Mouse (Mus musculus): ENCODE measurements around the gene Ccdc85b. TPM values are rescaled to one million over a fixed set of nuclear protein-coding genes. Genes with fewer than 3 reads are reported as not detected.

Ccdc85b gene
- total RNA-seq, 1 experiment: 5.4 TPM

DNA sequence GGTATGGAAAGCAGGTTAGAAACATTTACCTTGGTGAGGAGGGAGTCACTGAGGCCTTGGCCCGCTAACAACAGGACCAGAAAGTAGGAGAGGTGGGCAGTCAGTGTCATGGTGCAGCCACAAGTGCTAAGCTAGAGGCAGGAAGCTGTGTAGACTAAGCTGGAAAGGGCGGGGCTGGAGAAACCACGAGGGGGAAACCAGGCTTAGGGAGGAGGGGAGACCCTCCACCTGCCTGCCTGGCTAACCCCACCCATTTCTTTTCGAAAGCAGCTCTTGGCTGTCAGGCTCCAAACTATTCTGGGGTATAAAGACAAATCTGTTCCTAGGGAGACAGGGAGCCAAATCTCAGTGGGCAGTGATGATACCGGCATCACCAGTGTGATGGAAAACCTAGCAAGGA is 10.7 kb upstream of the Ccdc85b start, which contains the start of gene Ctsw:
Gene Ctsw (minus strand): TSS at position 134 of the 400 bp plus-strand sequence.
- peaks cover 7 to 13% of the 10 kb centered on the region in 2 experiments; a peak in 3 of 4 replicates for H3K4me1 ChIP-seq (ENCODE audit: control insufficient read depth in 2 of 2, insufficient read depth in 2 of 2, low read length in 2 of 2, poor library complexity in 1 of 2)
- TF ChIP-seq HCFC1 (IDR thresholded peaks at IDR 0.05; ENCODE audit: borderline replicate concordance, insufficient read depth, low read length): no peak
- H3K4me3 ChIP-seq (ENCODE audit: insufficient read depth in 1 of 2, low read depth in 1 of 2, low read length in 2 of 2, poor library complexity in 1 of 2, severe bottlenecking in 1 of 2): no peak within 1 kb of the TSS
- DNase-seq (ENCODE audit: low read depth, low spot score): no peak
- H3K36me3 ChIP-seq (ENCODE audit: control insufficient read depth, insufficient read depth, low read length, poor library complexity, severe bottlenecking): peaks cover 23% of the 10 kb centered on the region
- H3K9me3 ChIP-seq (ENCODE audit: control insufficient read depth, insufficient read depth, low read depth, low read length): no peaks in the 10 kb centered on the region
- in situ Hi-C loops (cut with MboI; ENCODE audit: low sequenced_read_pairs in 2 of 2, unreplicated experiment in 2 of 2): no loop called here
- no peak within 1 kb of the TSS for H3K27ac ChIP-seq (ENCODE audit: insufficient read depth, low read depth, low read length, poor library complexity, severe bottlenecking)
- H3K9ac ChIP-seq (ENCODE audit: insufficient read depth, low read depth, low read length, poor library complexity, severe bottlenecking): no peak within 1 kb of the TSS

DNA sequence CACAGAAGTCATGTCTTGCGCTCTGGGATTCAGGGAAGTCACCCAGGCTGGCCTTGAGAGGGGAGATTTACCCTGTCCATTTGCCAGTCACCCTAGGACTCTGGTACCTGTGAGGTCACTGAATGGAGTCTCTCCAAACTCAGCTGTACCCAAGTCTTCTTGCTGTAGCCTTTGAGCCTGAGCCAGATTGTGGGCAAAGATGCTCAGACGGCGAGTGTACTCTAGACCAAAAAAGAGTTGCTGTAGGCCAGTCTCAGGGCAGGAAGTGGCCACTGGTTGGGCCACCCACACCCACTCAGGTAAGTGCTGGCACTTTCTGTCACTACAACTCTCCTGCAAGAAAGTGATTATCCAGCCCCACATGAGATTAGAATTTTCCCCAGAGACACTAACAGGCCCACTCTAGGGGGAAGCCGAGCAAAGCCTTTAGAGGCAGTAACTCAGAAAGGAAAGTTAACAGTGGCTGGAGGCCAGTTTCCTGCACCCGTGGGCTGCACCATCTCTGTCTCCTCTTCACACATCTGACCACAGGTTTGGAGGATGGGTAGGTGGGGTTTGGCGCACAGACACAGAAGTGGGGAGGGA is 9.3 kb upstream of the Ccdc85b start:
- Histone ChIP-seq H3K9me3 (ENCODE audit: control insufficient read depth, insufficient read depth, low read depth, low read length) (no peaks in the 10 kb centered on the region), H3K27ac (ENCODE audit: insufficient read depth, low read depth, low read length, poor library complexity, severe bottlenecking) (no peak overlapping the region), H3K4me3 (ENCODE audit: insufficient read depth in 1 of 2, low read depth in 1 of 2, low read length in 2 of 2, poor library complexity in 1 of 2, severe bottlenecking in 1 of 2) (no peak overlapping the region), H3K4me1 (ENCODE audit: control insufficient read depth in 2 of 2, insufficient read depth in 2 of 2, low read length in 2 of 2, poor library complexity in 1 of 2) (peaks cover 7 to 13% of the 10 kb centered on the region in 2 experiments; a peak in 3 of 4 replicates), H3K9ac (ENCODE audit: insufficient read depth, low read depth, low read length, poor library complexity, severe bottlenecking) (no peak overlapping the region), H3K36me3 (ENCODE audit: control insufficient read depth, insufficient read depth, low read length, poor library complexity, severe bottlenecking) (peaks cover 31% of the 10 kb centered on the region)
- no peak for DNase-seq (ENCODE audit: low read depth, low spot score)
- in situ Hi-C loops (cut with MboI; ENCODE audit: low sequenced_read_pairs in 2 of 2, unreplicated experiment in 2 of 2): no loop called here
- no peak for TF ChIP-seq ZNF384 (IDR thresholded peaks at IDR 0.05; ENCODE audit: low read depth, low read length)
- TF ChIP-seq ZC3H11A (IDR thresholded peaks at IDR 0.05; ENCODE audit: borderline replicate concordance, low read depth, low read length): no peak
- TF ChIP-seq HCFC1 (IDR thresholded peaks at IDR 0.05; ENCODE audit: borderline replicate concordance, insufficient read depth, low read length): no peak
- TF ChIP-seq CHD2 (IDR thresholded peaks at IDR 0.05; ENCODE audit: low read depth, low read length): no peak

DNA sequence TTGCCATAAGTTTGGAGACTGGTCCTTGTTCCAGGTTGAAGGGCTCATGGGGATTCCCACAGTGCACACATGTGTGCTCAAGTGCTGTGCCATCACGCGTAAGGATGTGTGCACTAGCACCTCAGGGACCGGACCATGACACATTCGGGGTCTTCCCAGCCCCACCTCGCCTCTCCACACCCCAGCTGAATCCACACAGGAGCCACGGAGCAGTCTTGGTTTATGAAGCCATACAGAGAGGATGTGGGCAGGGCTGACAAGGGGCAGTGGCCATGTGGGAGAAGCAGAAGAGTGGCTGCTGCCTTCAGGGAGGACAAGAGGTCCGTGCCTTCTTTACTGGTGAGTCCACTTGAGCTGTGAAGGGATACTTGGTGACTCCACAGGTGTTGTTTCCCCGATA is 7.3 kb upstream of the Ccdc85b start:
- H3K36me3 ChIP-seq (ENCODE audit: control insufficient read depth, insufficient read depth, low read length, poor library complexity, severe bottlenecking): peaks cover 31% of the 10 kb centered on the region
- no peak overlapping the region for H3K9ac ChIP-seq (ENCODE audit: insufficient read depth, low read depth, low read length, poor library complexity, severe bottlenecking)
- DNase-seq (ENCODE audit: low read depth, low spot score): no peak
- TF ChIP-seq ZNF384 (IDR thresholded peaks at IDR 0.05; ENCODE audit: low read depth, low read length): no peak
- TF ChIP-seq ZC3H11A (IDR thresholded peaks at IDR 0.05; ENCODE audit: borderline replicate concordance, low read depth, low read length): no peak
- no peak for TF ChIP-seq HCFC1 (IDR thresholded peaks at IDR 0.05; ENCODE audit: borderline replicate concordance, insufficient read depth, low read length)
- no peak for TF ChIP-seq CHD2 (IDR thresholded peaks at IDR 0.05; ENCODE audit: low read depth, low read length)
- no peak for TF ChIP-seq MAFK (IDR thresholded peaks at IDR 0.05; ENCODE audit: insufficient read depth, low read depth, low read length)
- peaks cover 7 to 13% of the 10 kb centered on the region in 2 experiments; a peak in 3 of 4 replicates for H3K4me1 ChIP-seq (ENCODE audit: control insufficient read depth in 2 of 2, insufficient read depth in 2 of 2, low read length in 2 of 2, poor library complexity in 1 of 2)
- H3K27ac ChIP-seq (ENCODE audit: insufficient read depth, low read depth, low read length, poor library complexity, severe bottlenecking): no peak overlapping the region
- H3K9me3 ChIP-seq (ENCODE audit: control insufficient read depth, insufficient read depth, low read depth, low read length): no peaks in the 10 kb centered on the region
- in situ Hi-C loops (cut with MboI; ENCODE audit: low sequenced_read_pairs in 2 of 2, unreplicated experiment in 2 of 2): no loop called here
- no peak overlapping the region for H3K4me3 ChIP-seq (ENCODE audit: insufficient read depth in 1 of 2, low read depth in 1 of 2, low read length in 2 of 2, poor library complexity in 1 of 2, severe bottlenecking in 1 of 2)

DNA sequence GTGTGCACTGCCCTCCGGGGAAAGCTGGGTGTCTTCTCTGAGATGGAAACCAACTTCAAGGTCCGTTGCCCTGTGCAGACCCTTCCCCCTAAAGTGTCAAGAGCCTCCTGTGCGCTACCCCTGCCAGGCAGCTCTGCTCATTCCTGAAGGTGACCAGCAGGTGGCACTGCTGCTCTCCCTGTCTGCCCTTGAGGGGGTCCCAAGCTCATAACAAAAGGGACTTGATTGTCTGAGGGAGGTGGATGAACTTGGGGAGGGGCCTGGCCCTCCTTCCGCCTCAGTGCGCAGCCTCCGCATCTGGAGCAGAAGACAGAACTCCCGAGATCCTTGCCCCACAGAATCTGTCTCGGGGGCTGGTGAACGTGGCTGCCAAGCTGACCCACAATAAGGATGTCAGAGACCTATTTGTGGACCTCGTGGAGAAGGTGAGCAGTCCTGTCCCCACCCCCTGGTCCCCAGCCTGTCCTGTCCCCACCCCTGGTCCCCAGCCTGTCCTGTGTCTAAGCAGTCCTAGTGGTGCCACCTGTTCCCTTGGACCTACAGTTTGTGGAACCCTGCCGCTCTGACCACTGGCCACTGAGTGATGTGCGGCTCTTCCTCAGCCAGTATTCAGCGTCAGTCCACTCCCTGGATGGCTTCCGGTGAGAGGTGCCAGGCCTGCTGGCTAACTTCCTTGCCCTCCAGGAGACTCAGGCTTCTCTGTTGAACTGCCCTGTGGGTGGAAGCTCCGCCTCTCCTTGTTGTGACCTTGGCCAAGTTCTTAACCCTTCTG is 6.3 kb upstream of the Ccdc85b start:
- peak overlapping the region; percentile 18 to 54 for H3K4me3 ChIP-seq (ENCODE audit: insufficient read depth in 1 of 2, low read depth in 1 of 2, low read length in 2 of 2, poor library complexity in 1 of 2, severe bottlenecking in 1 of 2)
- H3K9ac ChIP-seq (ENCODE audit: insufficient read depth, low read depth, low read length, poor library complexity, severe bottlenecking): peak overlapping the region; percentile 53
- in situ Hi-C loops (cut with MboI; ENCODE audit: low sequenced_read_pairs in 2 of 2, unreplicated experiment in 2 of 2): no loop called here
- peaks cover 31% of the 10 kb centered on the region for H3K36me3 ChIP-seq (ENCODE audit: control insufficient read depth, insufficient read depth, low read length, poor library complexity, severe bottlenecking)
- H3K4me1 ChIP-seq (ENCODE audit: control insufficient read depth in 2 of 2, insufficient read depth in 2 of 2, low read length in 2 of 2, poor library complexity in 1 of 2): peaks cover 7 to 13% of the 10 kb centered on the region in 2 experiments; a peak in 3 of 4 replicates
- 0 out of 2 replicates have a peak overlapping the region, but pooled peaks have one; percentile 26 for H3K27ac ChIP-seq (ENCODE audit: insufficient read depth, low read depth, low read length, poor library complexity, severe bottlenecking)
- H3K9me3 ChIP-seq (ENCODE audit: control insufficient read depth, insufficient read depth, low read depth, low read length): no peaks in the 10 kb centered on the region
- TF ChIP-seq HCFC1 (IDR thresholded peaks at IDR 0.05; ENCODE audit: borderline replicate concordance, insufficient read depth, low read length) (peak; percentile 40; the same call in 1 of the 2 replicates), ZNF384 (IDR thresholded peaks at IDR 0.05; ENCODE audit: low read depth, low read length) (no peak), ZC3H11A (IDR thresholded peaks at IDR 0.05; ENCODE audit: borderline replicate concordance, low read depth, low read length) (no peak), MAFK (IDR thresholded peaks at IDR 0.05; ENCODE audit: insufficient read depth, low read depth, low read length) (no peak)
- peak; percentile 82 for DNase-seq (ENCODE audit: low read depth, low spot score)
